Comparison of ENCODE assay signal across 8 mouse cellular contexts in genomic region chr4:99929613-99930517, GRCm38 (mm10). TPM values are rescaled to one million over a fixed set of nuclear protein-coding genes. Genes with fewer than 3 reads are reported as not detected.
A peak's percentile ranks its signal among the peaks of the same experiment; 100 is the strongest.
DNase-seq lines count a peak whose midpoint lies in the region; ATAC-seq and TF ChIP-seq lines count a peak whose summit lies in the region.

Gene Itgb3bp, minus strand, starts transcription at chr4:99929813.

- peak; percentile 95 for ATAC-seq in forebrain, embryonic 16.5 days
- peak; percentile 96 for ATAC-seq in lung, embryonic 14.5 days (ENCODE audit: insufficient read depth)

- intact Hi-C loops in heart, postnatal 25 days (cut with DNase I), result no loop called here

- no peaks in the 10 kb centered on the region for H3K9me3 ChIP-seq in ES-E14 (ENCODE audit: control insufficient read depth, insufficient read depth, low read depth, low read length)
- no peaks in the 10 kb centered on the region for H3K9me3 ChIP-seq in forebrain, embryonic 16.5 days (ENCODE audit: control insufficient read depth, low read length)
- no peaks in the 10 kb centered on the region for H3K9me3 ChIP-seq in lung, embryonic 14.5 days (ENCODE audit: low read depth, low read length)

- no peak for TF ChIP-seq CTCF in layer of hippocampus, adult 2 months (conservative IDR thresholded peaks at IDR 0.05)
- TF ChIP-seq CTCF in lung, embryonic 14.5 days (IDR thresholded peaks at IDR 0.05; ENCODE audit: low read depth), result no peak
- TF ChIP-seq CTCF in thymus, adult 2 months (IDR thresholded peaks at IDR 0.05; ENCODE audit: borderline replicate concordance, control insufficient read depth, extremely low read depth, insufficient read depth, low read length, poor library complexity), result no peak

- peak within 1 kb of the TSS; percentile 73 to 96 for H3K4me3 ChIP-seq in ES-E14 (ENCODE audit: insufficient read depth in 1 of 2, low read depth in 1 of 2, low read length in 2 of 2, poor library complexity in 1 of 2, severe bottlenecking in 1 of 2)
- H3K4me3 ChIP-seq in forebrain, embryonic 16.5 days (replicated peaks; ENCODE audit: low read length), result peak within 1 kb of the TSS; percentile 71
- peak within 1 kb of the TSS; percentile 92 for H3K4me3 ChIP-seq in layer of hippocampus, adult 2 months
- peak within 1 kb of the TSS; percentile 66 for H3K4me3 ChIP-seq in lung, embryonic 14.5 days (ENCODE audit: low read depth, low read length)
- H3K4me3 ChIP-seq in thymus, adult 2 months (ENCODE audit: control insufficient read depth, insufficient read depth, low read length), result peak within 1 kb of the TSS; percentile 93

- under 1% methylated on average over 57 of the region's 57 CpGs for WGBS in forebrain, embryonic 16.5 days
- WGBS in lung, embryonic 14.5 days, result 1% methylated on average over 56 of the region's 57 CpGs
- WGBS in thymus, adult 2 months, result under 1% methylated on average over 57 of the region's 57 CpGs

- in situ Hi-C loops in ES-E14 (cut with MboI; ENCODE audit: low sequenced_read_pairs in 2 of 2, unreplicated experiment in 2 of 2), result no loop called here

- H3K4me2 ChIP-seq in forebrain, embryonic 16.5 days (ENCODE audit: low read length), result peak within 1 kb of the TSS; percentile 86
- H3K4me2 ChIP-seq in lung, embryonic 14.5 days, result peak within 1 kb of the TSS; percentile 92

- peak; percentile 44; the same call in 1 of the 2 replicates for TF ChIP-seq POLR2A in thymus, adult 2 months (IDR thresholded peaks at IDR 0.05; ENCODE audit: control insufficient read depth, extremely low read depth, insufficient read depth, low read length, poor library complexity)

- peak; percentile 33 for DNase-seq in ES-E14 (ENCODE audit: low read depth, low spot score)
- DNase-seq in cerebellum, adult 11 months, result peak; percentile 77
- DNase-seq in heart, postnatal 25 days (ENCODE audit: low spot score), result peak; percentile 69
- peak; percentile 67 to 71 for DNase-seq in layer of hippocampus, adult 2 months (ENCODE audit: low spot score in 2 of 2)
- peak; percentile 90 for DNase-seq in lung, embryonic 14.5 days
- DNase-seq in ovary, adult 18-20 months (ENCODE audit: low spot score), result peak; percentile 73
- peak; percentile 70 for DNase-seq in thymus, adult 2 months

- peak within 1 kb of the TSS; percentile 82 for H3K9ac ChIP-seq in ES-E14 (ENCODE audit: insufficient read depth, low read depth, low read length, poor library complexity, severe bottlenecking)
- peak within 1 kb of the TSS; percentile 84 for H3K9ac ChIP-seq in forebrain, embryonic 16.5 days (replicated peaks; ENCODE audit: low read depth, low read length)
- H3K9ac ChIP-seq in lung, embryonic 14.5 days, result peak within 1 kb of the TSS; percentile 74

- no peaks in the 10 kb centered on the region; a peak in 1 of 4 replicates for H3K4me1 ChIP-seq in ES-E14 (ENCODE audit: control insufficient read depth in 2 of 2, insufficient read depth in 2 of 2, low read length in 2 of 2, poor library complexity in 1 of 2)
- peaks cover 13% of the 10 kb centered on the region for H3K4me1 ChIP-seq in forebrain, embryonic 16.5 days (replicated peaks; ENCODE audit: control insufficient read depth, insufficient read depth, low read length)
- H3K4me1 ChIP-seq in lung, embryonic 14.5 days (ENCODE audit: insufficient read depth), result peaks cover 7% of the 10 kb centered on the region
- peaks cover 6% of the 10 kb centered on the region; the same call in 1 of the 2 replicates for H3K4me1 ChIP-seq in thymus, adult 2 months (replicated peaks; ENCODE audit: control insufficient read depth, insufficient read depth, low read length)

- no peaks in the 10 kb centered on the region for H3K27me3 ChIP-seq in forebrain, embryonic 16.5 days (replicated peaks; ENCODE audit: control insufficient read depth, insufficient read depth, low read length)
- H3K27me3 ChIP-seq in lung, embryonic 14.5 days (ENCODE audit: insufficient read depth, low read length), result no peaks in the 10 kb centered on the region
- no peaks in the 10 kb centered on the region for H3K27me3 ChIP-seq in thymus, adult 2 months (ENCODE audit: control insufficient read depth, insufficient read depth, low read length)

- no peaks in the 10 kb centered on the region for H3K36me3 ChIP-seq in ES-E14 (ENCODE audit: control insufficient read depth, insufficient read depth, low read length, poor library complexity, severe bottlenecking)
- H3K36me3 ChIP-seq in forebrain, embryonic 16.5 days (ENCODE audit: control insufficient read depth, insufficient read depth), result no peaks in the 10 kb centered on the region
- H3K36me3 ChIP-seq in lung, embryonic 14.5 days (ENCODE audit: insufficient read depth), result no peaks in the 10 kb centered on the region
- H3K36me3 ChIP-seq in thymus, adult 2 months (ENCODE audit: control insufficient read depth, insufficient read depth, low read length), result no peaks in the 10 kb centered on the region

- H3K27ac ChIP-seq in ES-E14 (ENCODE audit: insufficient read depth, low read depth, low read length, poor library complexity, severe bottlenecking), result no peak within 1 kb of the TSS
- H3K27ac ChIP-seq in forebrain, embryonic 16.5 days (ENCODE audit: low read length), result peak within 1 kb of the TSS; percentile 56
- peak within 1 kb of the TSS; percentile 97 for H3K27ac ChIP-seq in layer of hippocampus, adult 2 months
- H3K27ac ChIP-seq in lung, embryonic 14.5 days (ENCODE audit: low read depth), result peak within 1 kb of the TSS; percentile 91
- peak within 1 kb of the TSS; percentile 17 for H3K27ac ChIP-seq in thymus, adult 2 months (ENCODE audit: control insufficient read depth, insufficient read depth, low read length)

TF ChIP-seq in ES-E14, 5 proteins besides CTCF, POLR2A, EP300 and RAD21:
- TF ChIP-seq ZNF384 (IDR thresholded peaks at IDR 0.05; ENCODE audit: low read depth, low read length) (no peak), CHD2 (IDR thresholded peaks at IDR 0.05; ENCODE audit: low read depth, low read length) (no peak), HCFC1 (IDR thresholded peaks at IDR 0.05; ENCODE audit: borderline replicate concordance, insufficient read depth, low read length) (no peak), ZC3H11A (IDR thresholded peaks at IDR 0.05; ENCODE audit: borderline replicate concordance, low read depth, low read length) (no peak), MAFK (IDR thresholded peaks at IDR 0.05; ENCODE audit: insufficient read depth, low read depth, low read length) (no peak)

RNA-seq across cellular contexts. Expression of gene Itgb3bp, which starts in this region (rescaled TPM):
- 2.9 and 6.5 TPM in 2 replicates for total RNA-seq in ES-E14 (2012; rRNA removed)
- polyA plus RNA-seq in forebrain, embryonic 16.5 days (2015; fragmentation: Nextera tagmentation; extraction: Ambion mirVana), result 17.6 and 18.9 TPM in 2 replicates
- total RNA-seq in heart, postnatal 25 days (2021), result 1 to 10 TPM; 6.1 to 6.6 TPM
- 1 to 10 TPM; 5.1 to 6.4 TPM for total RNA-seq in layer of hippocampus, adult 2 months (2021)
- polyA plus RNA-seq in lung, embryonic 14.5 days (2014; fragmentation: Nextera tagmentation; extraction: Ambion mirVana), result 39.0 and 41.6 TPM in 2 replicates
- 0.92 and 1.1 TPM in 2 replicates for polyA plus RNA-seq in thymus, adult 2 months (2012; rRNA removed)

Comparison
In these comparisons a context has a peak if more than half of its experiments do, and no peak if none do; other contexts are left out.
1. DNase-seq: peak in every context shown above with its lines; median percentile 90 in lung, embryonic 14.5 days; 77 in cerebellum, adult 11 months; 73 in ovary, adult 18-20 months; 70 in thymus, adult 2 months; 69 in heart, postnatal 25 days; 69 in layer of hippocampus, adult 2 months; 33 in ES-E14.